ENCODE assay signal across 7 mouse cellular contexts in genomic region chr17:47975281-47976060, GRCm38 (mm10). TPM values are rescaled to one million over a fixed set of nuclear protein-coding genes. Genes with fewer than 3 reads are reported as not detected.
DNase-seq lines count a peak whose midpoint lies in the region; ATAC-seq and TF ChIP-seq lines count a peak whose summit lies in the region.

No protein-coding gene starts in this region.

- no peaks in the 10 kb centered on the region for H3K4me1 ChIP-seq in MEL (ENCODE audit: control insufficient read depth in 1 of 2, insufficient read depth in 2 of 2, low read length in 2 of 2)
- peaks cover 9% of the 10 kb centered on the region for H3K4me1 ChIP-seq in intestine, postnatal 0 days (replicated peaks; ENCODE audit: control insufficient read depth, insufficient read depth, low read length)
- H3K4me1 ChIP-seq in midbrain, embryonic 12.5 days: peaks cover 48% of the 10 kb centered on the region

- no peak for TF ChIP-seq POLR2A in MEL (IDR thresholded peaks at IDR 0.05; ENCODE audit: control insufficient read depth in 1 of 2, insufficient read depth in 1 of 2, low read depth in 1 of 2, low read length in 2 of 2, poor library complexity in 1 of 2)

- ATAC-seq in intestine, postnatal 0 days: no peak
- ATAC-seq in midbrain, embryonic 12.5 days (ENCODE audit: low FRiP score, low read depth): peak; percentile 16; the same call in 1 of the 2 replicates

- peak overlapping the region; percentile 18 to 37; a peak in 2 of 4 replicates for H3K4me3 ChIP-seq in MEL (ENCODE audit: control insufficient read depth in 1 of 2, insufficient read depth in 1 of 2, low read depth in 2 of 2, low read length in 2 of 2)
- peak overlapping the region; percentile 37 for H3K4me3 ChIP-seq in intestine, postnatal 0 days (ENCODE audit: low read depth, low read length)
- H3K4me3 ChIP-seq in midbrain, embryonic 12.5 days: peak overlapping the region; percentile 41

- H3K79me2 ChIP-seq in MEL (ENCODE audit: control insufficient read depth, insufficient read depth, low read length, poor library complexity): no peaks in the 10 kb centered on the region

- no peak for TF ChIP-seq EP300 in MEL (IDR thresholded peaks at IDR 0.05; ENCODE audit: low read depth in 1 of 2, low read length in 2 of 2)

- H3K27ac ChIP-seq in MEL (ENCODE audit: control insufficient read depth, low read depth, low read length): no peak overlapping the region
- H3K27ac ChIP-seq in intestine, postnatal 0 days (ENCODE audit: low read depth, low read length): peak overlapping the region; percentile 85
- peak overlapping the region; percentile 93 for H3K27ac ChIP-seq in midbrain, embryonic 12.5 days (replicated peaks)

- H3K9me3 ChIP-seq in MEL (replicated peaks; ENCODE audit: insufficient read depth, low read length): no peaks in the 10 kb centered on the region
- H3K9me3 ChIP-seq in intestine, postnatal 0 days (ENCODE audit: control insufficient read depth): no peaks in the 10 kb centered on the region
- H3K9me3 ChIP-seq in midbrain, embryonic 12.5 days: 0 out of 2 replicates have a peak, but pooled peaks cover 3% of the 10 kb centered on the region

- TF ChIP-seq CTCF in MEL (IDR thresholded peaks at IDR 0.05 in 2 of 3, conservative IDR thresholded peaks at IDR 0.05 in 1 of 3; ENCODE audit: control insufficient read depth in 1 of 3, insufficient read depth in 1 of 3, low read depth in 2 of 3, low read length in 3 of 3, poor library complexity in 1 of 3, severe bottlenecking in 1 of 3): no peak
- no peak for TF ChIP-seq CTCF in intestine, postnatal 0 days (IDR thresholded peaks at IDR 0.05; ENCODE audit: low read depth)

- peaks cover 0 to 1% of the 10 kb centered on the region in 2 experiments; a peak in 1 of 4 replicates for H3K27me3 ChIP-seq in MEL (ENCODE audit: control insufficient read depth in 1 of 2, insufficient read depth in 2 of 2, low read length in 2 of 2)
- no peaks in the 10 kb centered on the region for H3K27me3 ChIP-seq in intestine, postnatal 0 days (replicated peaks; ENCODE audit: control insufficient read depth, insufficient read depth, low read length)
- peaks cover 41% of the 10 kb centered on the region for H3K27me3 ChIP-seq in midbrain, embryonic 12.5 days

- no peak for TF ChIP-seq RAD21 in MEL (IDR thresholded peaks at IDR 0.05; ENCODE audit: low read depth, low read length)

- DNase-seq in MEL (ENCODE audit: low read depth, low spot score): no peak
- DNase-seq in adrenal gland, postnatal 14 days: peak; percentile 47
- DNase-seq in gastrocnemius, postnatal 14 days: peak; percentile 44
- no peak for DNase-seq in urinary bladder, postnatal 25 days (ENCODE audit: low spot score)
- DNase-seq in frontal cortex, postnatal 36 days (ENCODE audit: low spot score in 2 of 2): no peak

- 4% methylated on average over 36 of the region's 37 CpGs for WGBS in intestine, postnatal 0 days
- WGBS in midbrain, embryonic 12.5 days: 2% methylated on average over 34 of the region's 37 CpGs

- no peak overlapping the region for H3K9ac ChIP-seq in MEL (ENCODE audit: control insufficient read depth, low read depth, low read length, poor library complexity, severe bottlenecking)
- peak overlapping the region; percentile 51; the same call in 1 of the 2 replicates for H3K9ac ChIP-seq in intestine, postnatal 0 days (ENCODE audit: low read depth, low read length)
- H3K9ac ChIP-seq in midbrain, embryonic 12.5 days (replicated peaks): peak overlapping the region; percentile 53

- H3K4me2 ChIP-seq in intestine, postnatal 0 days (replicated peaks; ENCODE audit: low read depth): peak overlapping the region; percentile 75
- peak overlapping the region; percentile 67 for H3K4me2 ChIP-seq in midbrain, embryonic 12.5 days (replicated peaks)

- H3K36me3 ChIP-seq in MEL (ENCODE audit: control insufficient read depth in 1 of 2, insufficient read depth in 2 of 2, low read length in 2 of 2): no peaks in the 10 kb centered on the region
- no peaks in the 10 kb centered on the region for H3K36me3 ChIP-seq in intestine, postnatal 0 days (ENCODE audit: control insufficient read depth, insufficient read depth)
- 0 out of 2 replicates have a peak, but pooled peaks cover 4% of the 10 kb centered on the region for H3K36me3 ChIP-seq in midbrain, embryonic 12.5 days

- intact Hi-C loops in gastrocnemius, postnatal 14 days (cut with DNase I; ENCODE audit: low total_unique reads): no loop called here

TF ChIP-seq in MEL, 35 proteins besides CTCF, POLR2A, EP300 and RAD21:
- TF ChIP-seq ZNF384 (IDR thresholded peaks at IDR 0.05; ENCODE audit: low read depth, low read length): 0 out of 2 replicates have a peak, but pooled peaks have one; percentile 22
- no peak for TF ChIP-seq MAFK (IDR thresholded peaks at IDR 0.05; ENCODE audit: borderline replicate concordance, low read depth, low read length)

RNA-seq across cellular contexts. Expression of gene Foxp4, which starts 51.0 kb away (rescaled TPM):
- 6.6 and 7.1 TPM in 2 replicates for total RNA-seq in MEL (2012; rRNA removed)
- 10 to 100 TPM in 1 of 2 experiments, not detected in 1; 50.5 TPM for polyA plus RNA-seq in MEL (2012; ENCODE audit: insufficient read depth in 1 of 2, insufficient read length in 2 of 2, low read depth in 1 of 2, low replicate concordance in 2 of 2, missing spikeins in 1 of 2)
- 20.6 and 28.1 TPM in 2 replicates for total RNA-seq in adrenal gland, postnatal 14 days (2021)
- total RNA-seq in gastrocnemius, postnatal 14 days (2021): 1 to 10 TPM; 7.5 to 9.2 TPM
- 12.9 and 13.3 TPM in 2 replicates for polyA plus RNA-seq in intestine, postnatal 0 days (2015; fragmentation: Nextera tagmentation; extraction: Ambion mirVana)
- 34.5 and 35.3 TPM in 2 replicates for polyA plus RNA-seq in midbrain, embryonic 12.5 days (2016; fragmentation: Nextera tagmentation; extraction: Ambion mirVana)

Comparison
In these comparisons a context has a peak if more than half of its experiments do, and no peak if none do; other contexts are left out.
1. DNase-seq: peak in adrenal gland, postnatal 14 days (single experiment) and gastrocnemius, postnatal 14 days (single experiment); none in MEL (single experiment), urinary bladder, postnatal 25 days (single experiment) and frontal cortex, postnatal 36 days (0 of 2).
2. Peak in every context shown above with its lines, with median percentiles within 50 percentile points of each other: H3K4me3 ChIP-seq.